In genomic region chr6:61430881-61431725, GRCm38 (mm10) we compare ENCODE assay signal across 8 mouse cellular contexts.
DNase-seq lines count a peak whose midpoint lies in the region; ATAC-seq lines count a peak whose summit lies in the region.

No protein-coding gene starts in this region.

- H3K9me3 ChIP-seq in heart, embryonic 11.5 days (replicated peaks; ENCODE audit: control insufficient read depth, low read length): no peaks in the 10 kb centered on the region
- H3K9me3 ChIP-seq in embryonic facial prominence, embryonic 10.5 days: no peaks in the 10 kb centered on the region
- H3K9me3 ChIP-seq in hindbrain, embryonic 11.5 days (ENCODE audit: control insufficient read depth, low read length): no peaks in the 10 kb centered on the region

- no peaks in the 10 kb centered on the region for H3K36me3 ChIP-seq in heart, embryonic 11.5 days (ENCODE audit: control insufficient read depth, insufficient read depth, low read length)
- no peaks in the 10 kb centered on the region for H3K36me3 ChIP-seq in embryonic facial prominence, embryonic 10.5 days (replicated peaks)
- H3K36me3 ChIP-seq in hindbrain, embryonic 11.5 days (ENCODE audit: control insufficient read depth, insufficient read depth, low read length): no peaks in the 10 kb centered on the region

- no peaks in the 10 kb centered on the region for H3K4me1 ChIP-seq in heart, embryonic 11.5 days (ENCODE audit: control insufficient read depth, insufficient read depth, low read length)
- H3K4me1 ChIP-seq in embryonic facial prominence, embryonic 10.5 days: peaks cover 14% of the 10 kb centered on the region
- no peaks in the 10 kb centered on the region for H3K4me1 ChIP-seq in hindbrain, embryonic 11.5 days (replicated peaks; ENCODE audit: control insufficient read depth, insufficient read depth, low read length)

- peak; percentile 92 for DNase-seq in heart, adult 11 months
- peak; percentile 12 for DNase-seq in embryonic facial prominence, embryonic 10.5 days (ENCODE audit: low spot score)
- peak; percentile 33 for DNase-seq in hindbrain, embryonic 11.5 days (ENCODE audit: low spot score)
- DNase-seq in lung, postnatal 4 days: peak; percentile 17 to 24
- DNase-seq in right cerebral cortex, postnatal 36 days (ENCODE audit: low spot score in 2 of 2): no peak
- DNase-seq in spleen, postnatal 14 days (ENCODE audit: low spot score in 2 of 2): no peak

- H3K27me3 ChIP-seq in heart, embryonic 11.5 days (ENCODE audit: control insufficient read depth, insufficient read depth, low read length): no peaks in the 10 kb centered on the region
- H3K27me3 ChIP-seq in embryonic facial prominence, embryonic 10.5 days (replicated peaks; ENCODE audit: low read depth, poor library complexity, severe bottlenecking): no peaks in the 10 kb centered on the region
- no peaks in the 10 kb centered on the region for H3K27me3 ChIP-seq in hindbrain, embryonic 11.5 days (ENCODE audit: control insufficient read depth, insufficient read depth, low read length)

- 29% methylated on average over 5 of the region's 5 CpGs for WGBS in heart, embryonic 11.5 days (ENCODE audit: insufficient replicate concordance)
- WGBS in embryonic facial prominence, embryonic 10.5 days: 16% methylated on average over 5 of the region's 5 CpGs
- 14% methylated on average over 5 of the region's 5 CpGs for WGBS in hindbrain, embryonic 11.5 days

- H3K27ac ChIP-seq in heart, embryonic 11.5 days (ENCODE audit: low read depth, low read length): no peak overlapping the region
- H3K27ac ChIP-seq in embryonic facial prominence, embryonic 10.5 days (replicated peaks): no peak overlapping the region
- H3K27ac ChIP-seq in hindbrain, embryonic 11.5 days (ENCODE audit: low read depth, low read length): no peak overlapping the region

- ATAC-seq in heart, embryonic 11.5 days (replicated peaks; ENCODE audit: insufficient number of reproducible peaks, low FRiP score, low TSS enrichment): no peak
- peak; percentile 65 for ATAC-seq in hindbrain, embryonic 11.5 days (ENCODE audit: low FRiP score)
- no peak for ATAC-seq in monocyte, adult 5-6 weeks (replicated peaks; ENCODE audit: insufficient number of reproducible peaks, low FRiP score, low TSS enrichment, poor library complexity, severe bottlenecking)

- H3K4me3 ChIP-seq in heart, embryonic 11.5 days (ENCODE audit: low read depth, low read length): no peak overlapping the region
- H3K4me3 ChIP-seq in embryonic facial prominence, embryonic 10.5 days: no peak overlapping the region
- H3K4me3 ChIP-seq in hindbrain, embryonic 11.5 days (ENCODE audit: low read depth, low read length): no peak overlapping the region

- no peak overlapping the region for H3K9ac ChIP-seq in heart, embryonic 11.5 days (ENCODE audit: low read depth, low read length)
- H3K9ac ChIP-seq in hindbrain, embryonic 11.5 days (ENCODE audit: low read depth, low read length): no peak overlapping the region

- no peak overlapping the region for H3K4me2 ChIP-seq in heart, embryonic 11.5 days
- no peak overlapping the region for H3K4me2 ChIP-seq in hindbrain, embryonic 11.5 days (replicated peaks; ENCODE audit: low read depth, low read length)

Comparison
In these comparisons a context has a peak if more than half of its experiments do, and no peak if none do; other contexts are left out.
1. DNase-seq: peak in heart, adult 11 months (single experiment), embryonic facial prominence, embryonic 10.5 days (single experiment), hindbrain, embryonic 11.5 days (single experiment) and lung, postnatal 4 days (2 of 2); none in right cerebral cortex, postnatal 36 days (0 of 2) and spleen, postnatal 14 days (0 of 2).